Mouse (Mus musculus) thymus, adult 2 months (tissue): ENCODE measurements around the gene Dgkg.

ENCODE experiments used
- CTCF ChIP-seq: fragments of 200-500 bp; IDR thresholded peaks from 2 replicates; pipeline ENCODE4 v1.5.1; 2012; ENCODE audit warnings: mild to moderate bottlenecking, control low read depth, low read length, moderate library complexity, borderline replicate concordance; ENCODE audit not compliant: control insufficient read depth, poor library complexity, insufficient read depth; ENCODE audit errors: extremely low read depth
- POLR2A ChIP-seq: fragments of 200-500 bp; IDR thresholded peaks from 2 replicates; pipeline ENCODE4 v1.6.1; 2012; ENCODE audit warnings: mild to moderate bottlenecking, low read length, control low read depth, moderate library complexity; ENCODE audit not compliant: control insufficient read depth, poor library complexity, insufficient read depth; ENCODE audit errors: extremely low read depth

- TF ChIP-seq CTCF (no peak), POLR2A (no peak)
Observed at GRCm38 (mm10) chr16:22499951-22500350, 157.1 kb downstream of the Dgkg start.
